Mouse (Mus musculus): Measurements from ENCODE around the gene Adcy7.

DNA sequence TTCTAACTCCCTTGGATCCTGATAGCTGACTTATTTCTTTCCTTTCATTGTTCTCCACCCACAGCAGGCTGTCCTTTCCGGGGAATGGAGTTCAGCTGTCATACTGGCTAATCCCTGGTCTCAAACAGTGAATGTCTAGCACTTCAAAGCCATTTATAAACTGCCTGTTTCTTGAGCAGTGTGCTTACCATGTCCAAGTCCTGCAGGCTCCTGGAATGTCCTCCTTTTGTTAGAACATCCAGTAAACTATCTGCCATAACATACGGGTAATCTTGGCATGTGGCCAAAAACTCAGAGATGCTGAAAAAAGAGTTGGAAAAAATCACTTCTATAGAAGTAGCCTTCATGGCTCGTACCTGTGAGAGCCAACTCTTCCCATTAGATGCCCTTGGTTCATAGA is 67.0 kb downstream of the Adcy7 start:
- no peak for TF ChIP-seq CTCF (IDR thresholded peaks at IDR 0.05; ENCODE audit: low read depth)
- TF ChIP-seq EP300 (IDR thresholded peaks at IDR 0.05; ENCODE audit: low read depth) = no peak

Measured in liver, embryonic 14.5 days (tissue).